Mouse (Mus musculus): ENCODE measurements around the gene Lsm2.

The Lsm2 gene

GRCm38 (mm10) chr17:35012430-35012829 is 30.8 kb downstream of the Lsm2 start:
- DNase-seq (ENCODE audit: low spot score in 2 of 2) = no peak

GRCm38 (mm10) chr17:35013221-35013620 is 31.6 kb downstream of the Lsm2 start:
- no peak for DNase-seq (ENCODE audit: low spot score in 2 of 2)

- no peak for DNase-seq (ENCODE audit: low spot score in 2 of 2)
These were observed 33.6 kb downstream of the Lsm2 start for GRCm38 (mm10) chr17:35015296-35015695.

GRCm38 (mm10) chr17:35016376-35016775 is 34.7 kb downstream of the Lsm2 start, which contains the start of gene Vwa7:
TSS of gene Vwa7 (plus strand) at chr17:35016579.
- DNase-seq (ENCODE audit: low spot score in 2 of 2) = no peak

- no peak for DNase-seq (ENCODE audit: low spot score in 2 of 2)
These were observed 35.4 kb downstream of the Lsm2 start for GRCm38 (mm10) chr17:35016791-35017705.

- DNase-seq (ENCODE audit: low spot score in 2 of 2) = no peak
These were observed 36.0 kb downstream of the Lsm2 start for GRCm38 (mm10) chr17:35017706-35018030.

- no peak for DNase-seq (ENCODE audit: low spot score in 2 of 2)
These were observed 36.5 kb downstream of the Lsm2 start for GRCm38 (mm10) chr17:35018171-35018570.

GRCm38 (mm10) chr17:35019894-35020293 is 38.2 kb downstream of the Lsm2 start:
- DNase-seq (ENCODE audit: low spot score in 2 of 2) = no peak

- DNase-seq (ENCODE audit: low spot score in 2 of 2) = no peak
These were observed 38.9 kb downstream of the Lsm2 start for GRCm38 (mm10) chr17:35020551-35020950.

- peak; percentile 83 to 92 for DNase-seq (ENCODE audit: low spot score in 2 of 2)
These were observed 39.6 kb downstream of the Lsm2 start for GRCm38 (mm10) chr17:35021163-35021808.

GRCm38 (mm10) chr17:35021842-35022477 is 40.3 kb downstream of the Lsm2 start:
- no peak for DNase-seq (ENCODE audit: low spot score in 2 of 2)

- DNase-seq (ENCODE audit: low spot score in 2 of 2) = no peak
These were observed 40.9 kb downstream of the Lsm2 start for GRCm38 (mm10) chr17:35022541-35023060.

GRCm38 (mm10) chr17:35023221-35023620 is 41.6 kb downstream of the Lsm2 start:
- DNase-seq (ENCODE audit: low spot score in 2 of 2) = no peak

GRCm38 (mm10) chr17:35023756-35024155 is 42.1 kb downstream of the Lsm2 start:
- DNase-seq (ENCODE audit: low spot score in 2 of 2) = no peak

- no peak for DNase-seq (ENCODE audit: low spot score in 2 of 2)
These were observed 42.6 kb downstream of the Lsm2 start for GRCm38 (mm10) chr17:35024261-35024660.

GRCm38 (mm10) chr17:35024691-35025488 is 43.2 kb downstream of the Lsm2 start:
- DNase-seq (ENCODE audit: low spot score in 2 of 2) = no peak

- DNase-seq (ENCODE audit: low spot score in 2 of 2) = no peak
These were observed 44.5 kb downstream of the Lsm2 start for GRCm38 (mm10) chr17:35026206-35026605.

GRCm38 (mm10) chr17:35027277-35028068 is 45.8 kb downstream of the Lsm2 start, which contains the start of gene Sapcd1:
TSS of gene Sapcd1 (minus strand) at chr17:35028016.
- no peak for DNase-seq (ENCODE audit: low spot score in 2 of 2)

- no peak for DNase-seq (ENCODE audit: low spot score in 2 of 2)
These were observed 46.7 kb downstream of the Lsm2 start for GRCm38 (mm10) chr17:35028315-35028714.

- no peak for DNase-seq (ENCODE audit: low spot score in 2 of 2)
These were observed 48.2 kb downstream of the Lsm2 start for GRCm38 (mm10) chr17:35029691-35030532.
